ENCODE assay signal across 7 mouse cellular contexts in the genomic region with DNA sequence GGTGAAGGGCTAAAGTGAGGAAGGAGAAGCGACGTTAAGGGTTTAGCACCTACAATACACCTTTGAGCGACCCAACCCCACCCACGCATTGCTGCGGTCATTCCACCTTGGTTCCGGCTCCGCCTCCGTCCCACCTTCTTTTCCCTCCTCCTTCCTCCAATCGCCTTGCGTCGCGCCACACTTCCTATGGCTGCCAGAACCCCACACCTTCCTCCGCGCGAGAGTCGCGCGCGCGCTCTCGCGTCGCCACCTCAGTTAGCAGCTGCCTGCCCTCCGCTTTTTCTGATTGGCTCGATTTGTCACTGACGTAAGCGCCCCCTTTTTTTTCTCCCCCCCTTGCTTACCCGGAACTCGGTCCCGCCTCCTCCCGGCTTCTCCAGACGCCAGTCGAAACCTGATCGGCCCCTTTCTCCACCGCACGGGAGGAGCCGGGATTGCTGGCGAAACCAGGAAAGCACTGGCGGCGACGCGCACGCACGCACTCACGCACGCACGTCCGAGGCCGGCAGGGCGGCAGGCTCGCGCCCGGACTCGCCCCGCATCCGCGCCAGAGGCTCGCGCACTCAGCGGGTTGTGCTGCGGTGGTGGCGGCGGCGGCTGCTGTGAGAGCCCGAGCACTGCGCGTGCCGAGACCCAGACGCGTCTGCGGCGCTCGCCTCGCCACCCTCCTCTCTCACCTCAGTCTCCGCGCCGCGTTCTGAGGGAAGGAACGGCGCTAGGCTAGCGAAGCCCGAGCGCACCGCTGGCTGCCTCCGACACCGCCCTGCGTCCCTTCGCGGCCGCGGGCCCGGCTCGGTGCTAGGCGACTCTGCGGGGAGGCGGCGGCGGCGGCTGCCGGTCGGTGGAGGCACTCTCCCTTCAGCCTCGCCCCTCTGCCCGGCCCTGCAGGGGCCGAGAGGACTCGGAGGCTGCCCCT. TPM values are rescaled to one million over a fixed set of nuclear protein-coding genes. Genes with fewer than 3 reads are reported as not detected.
DNase-seq lines count a peak whose midpoint lies in the region; ATAC-seq and TF ChIP-seq lines count a peak whose summit lies in the region.

Gene Rab6a (plus strand): TSS at position 197 of the 916 bp plus-strand sequence.

- WGBS in embryonic facial prominence, embryonic 10.5 days: under 1% methylated on average over 105 of the region's 105 CpGs
- WGBS in intestine, postnatal 0 days: under 1% methylated on average over 100 of the region's 105 CpGs
- WGBS in midbrain, embryonic 12.5 days: under 1% methylated on average over 99 of the region's 105 CpGs
- under 1% methylated on average over 103 of the region's 105 CpGs for WGBS in small intestine, adult 2 months

- peak within 1 kb of the TSS; percentile 99 for H3K9ac ChIP-seq in intestine, postnatal 0 days (ENCODE audit: low read depth, low read length)
- H3K9ac ChIP-seq in midbrain, embryonic 12.5 days (replicated peaks): peak within 1 kb of the TSS; percentile 98

- peak; percentile 97 for ATAC-seq in intestine, postnatal 0 days
- peak; percentile 97 for ATAC-seq in midbrain, embryonic 12.5 days (ENCODE audit: low FRiP score, low read depth)

- intact Hi-C loops in left cerebral cortex, postnatal 4 days (cut with DNase I): no loop called here

- H3K9me3 ChIP-seq in embryonic facial prominence, embryonic 10.5 days: no peaks in the 10 kb centered on the region
- H3K9me3 ChIP-seq in intestine, postnatal 0 days (ENCODE audit: control insufficient read depth): no peaks in the 10 kb centered on the region
- no peaks in the 10 kb centered on the region for H3K9me3 ChIP-seq in midbrain, embryonic 12.5 days

- TF ChIP-seq POLR2A in small intestine, adult 2 months (IDR thresholded peaks at IDR 0.05; ENCODE audit: low read depth, low read length): peak; percentile 83

- peaks cover 25% of the 10 kb centered on the region for H3K4me1 ChIP-seq in embryonic facial prominence, embryonic 10.5 days
- H3K4me1 ChIP-seq in intestine, postnatal 0 days (replicated peaks; ENCODE audit: control insufficient read depth, insufficient read depth, low read length): 0 out of 2 replicates have a peak, but pooled peaks cover 3% of the 10 kb centered on the region
- H3K4me1 ChIP-seq in midbrain, embryonic 12.5 days: peaks cover 11% of the 10 kb centered on the region
- peaks cover 3% of the 10 kb centered on the region; the same call in 1 of the 2 replicates for H3K4me1 ChIP-seq in small intestine, adult 2 months (ENCODE audit: control insufficient read depth, insufficient read depth, insufficient read length, low read length)

- H3K27me3 ChIP-seq in embryonic facial prominence, embryonic 10.5 days (replicated peaks; ENCODE audit: low read depth, poor library complexity, severe bottlenecking): no peaks in the 10 kb centered on the region
- no peaks in the 10 kb centered on the region for H3K27me3 ChIP-seq in intestine, postnatal 0 days (replicated peaks; ENCODE audit: control insufficient read depth, insufficient read depth, low read length)
- peaks cover 3% of the 10 kb centered on the region; the same call in 1 of the 2 replicates for H3K27me3 ChIP-seq in midbrain, embryonic 12.5 days
- no peaks in the 10 kb centered on the region for H3K27me3 ChIP-seq in small intestine, adult 2 months (ENCODE audit: control insufficient read depth, insufficient read depth, low read length)

- H3K4me3 ChIP-seq in embryonic facial prominence, embryonic 10.5 days: peak within 1 kb of the TSS; percentile 100
- peak within 1 kb of the TSS; percentile 100 for H3K4me3 ChIP-seq in intestine, postnatal 0 days (ENCODE audit: low read depth, low read length)
- peak within 1 kb of the TSS; percentile 88 for H3K4me3 ChIP-seq in midbrain, embryonic 12.5 days
- peak within 1 kb of the TSS; percentile 83 for H3K4me3 ChIP-seq in small intestine, adult 2 months (ENCODE audit: low read depth, low read length)

- H3K27ac ChIP-seq in embryonic facial prominence, embryonic 10.5 days (replicated peaks): peak within 1 kb of the TSS; percentile 99
- H3K27ac ChIP-seq in intestine, postnatal 0 days (ENCODE audit: low read depth, low read length): peak within 1 kb of the TSS; percentile 100
- peak within 1 kb of the TSS; percentile 99 for H3K27ac ChIP-seq in midbrain, embryonic 12.5 days (replicated peaks)
- H3K27ac ChIP-seq in small intestine, adult 2 months (ENCODE audit: insufficient read depth, low read depth, low read length): peak within 1 kb of the TSS; percentile 97

- peak; percentile 63 for TF ChIP-seq CTCF in intestine, postnatal 0 days (IDR thresholded peaks at IDR 0.05; ENCODE audit: low read depth)
- no peak for TF ChIP-seq CTCF in small intestine, adult 2 months (IDR thresholded peaks at IDR 0.05; ENCODE audit: extremely low read depth, insufficient read length, insufficient replicate concordance, low read depth, low read length)

- DNase-seq in adrenal gland, postnatal 10 days: peak; percentile 98
- DNase-seq in embryonic facial prominence, embryonic 10.5 days (ENCODE audit: low spot score): peak; percentile 99
- DNase-seq in gonadal fat pad, adult 2 months (ENCODE audit: low read depth): peak; percentile 96
- DNase-seq in left cerebral cortex, postnatal 4 days: peak; percentile 98

- no peaks in the 10 kb centered on the region for H3K36me3 ChIP-seq in embryonic facial prominence, embryonic 10.5 days (replicated peaks)
- H3K36me3 ChIP-seq in intestine, postnatal 0 days (ENCODE audit: control insufficient read depth, insufficient read depth): no peaks in the 10 kb centered on the region
- no peaks in the 10 kb centered on the region for H3K36me3 ChIP-seq in midbrain, embryonic 12.5 days
- H3K36me3 ChIP-seq in small intestine, adult 2 months (ENCODE audit: control insufficient read depth, insufficient read depth, low read length): no peaks in the 10 kb centered on the region

- peak within 1 kb of the TSS; percentile 79 for H3K4me2 ChIP-seq in intestine, postnatal 0 days (replicated peaks; ENCODE audit: low read depth)
- H3K4me2 ChIP-seq in midbrain, embryonic 12.5 days (replicated peaks): peak within 1 kb of the TSS; percentile 68

RNA-seq across cellular contexts. Expression of gene Rab6a, which starts in this region (rescaled TPM):
- total RNA-seq in adrenal gland, postnatal 10 days (2021): 10 to 100 TPM; 65.0 to 67.0 TPM
- polyA plus RNA-seq in embryonic facial prominence, embryonic 10.5 days (2016; fragmentation: Nextera tagmentation; extraction: Ambion mirVana): 92.1 and 92.3 TPM in 2 replicates
- 21.3 and 26.2 TPM in 2 replicates for polyA plus RNA-seq in gonadal fat pad, adult 2 months (2012; rRNA removed)
- polyA plus RNA-seq in intestine, postnatal 0 days (2015; fragmentation: Nextera tagmentation; extraction: Ambion mirVana): 122 and 123 TPM in 2 replicates
- total RNA-seq in left cerebral cortex, postnatal 4 days (2021): 100 to 1,000 TPM; 298 to 307 TPM
- polyA plus RNA-seq in midbrain, embryonic 12.5 days (2016; fragmentation: Nextera tagmentation; extraction: Ambion mirVana): 162 and 179 TPM in 2 replicates
- polyA plus RNA-seq in small intestine, adult 2 months (2012; rRNA removed): 28.5 and 44.3 TPM in 2 replicates

Comparison
In these comparisons a context has a peak if more than half of its experiments do, and no peak if none do; other contexts are left out.
1. Peak in every context shown above with its lines: DNase-seq, ATAC-seq, H3K4me3 ChIP-seq and H3K27ac ChIP-seq.
2. RNA of gene Rab6a (total RNA-seq): 298 to 307 TPM in left cerebral cortex, postnatal 4 days; 65.0 to 67.0 TPM in adrenal gland, postnatal 10 days; every median in the first group is over 4 times any median in the second.